Mouse (Mus musculus) limb, embryonic 13.5 days (tissue): ENCODE measurements around the gene Atp8a2. TPM values are rescaled to one million over a fixed set of nuclear protein-coding genes. Genes with fewer than 3 reads are reported as not detected.
A peak's percentile ranks its signal among the peaks of the same experiment; 100 is the strongest.
"Not testable (repeated sequence)": the region's sequence is repeated elsewhere in the genome, so short reads cannot be mapped to it uniquely, and the experiment has no call there.

Experiments used
- ATAC-seq: fragments of 200-750 bp; cut with Nextera tagmentation; 2 replicates; pipeline ENCODE4 v1.8.0; 2017; ENCODE audit warnings: low read depth, moderate number of reproducible peaks, moderate TSS enrichment; ENCODE audit not compliant: low FRiP score
- H3K27ac ChIP-seq: fragments of 300-500 bp; sonication (generic); 2 replicates; pipeline ENCODE4 v1.5.1; 2015; ENCODE audit warnings: inconsistent platforms, mild to moderate bottlenecking, moderate library complexity
- H3K27me3 ChIP-seq: fragments of 300-500 bp; sonication (generic); 2 replicates; pipeline ENCODE4 v1.6.1; 2015; ENCODE audit warnings: mild to moderate bottlenecking, inconsistent platforms
- H3K36me3 ChIP-seq: fragments of 300-500 bp; sonication (generic); 2 replicates; pipeline ENCODE4 v1.6.1; 2015; ENCODE audit warnings: inconsistent platforms, mild to moderate bottlenecking, moderate library complexity
- H3K4me1 ChIP-seq: fragments of 300-500 bp; sonication (generic); 2 replicates; pipeline ENCODE4 v1.6.1; 2015; ENCODE audit warnings: inconsistent platforms
- H3K4me2 ChIP-seq: fragments of 300-500 bp; sonication (generic); replicated peaks from 2 replicates; pipeline ENCODE4 v1.6.1; 2015; ENCODE audit warnings: inconsistent platforms, mild to moderate bottlenecking, moderate library complexity
- H3K4me3 ChIP-seq: fragments of 300-500 bp; sonication (generic); 2 replicates; pipeline ENCODE4 v1.5.1; 2015; ENCODE audit warnings: moderate library complexity, mild to moderate bottlenecking, inconsistent platforms
- H3K9ac ChIP-seq: fragments of 300-500 bp; sonication (generic); 2 replicates; pipeline ENCODE4 v1.6.1; 2015; ENCODE audit warnings: mild to moderate bottlenecking, inconsistent platforms
- H3K9me3 ChIP-seq: fragments of 300-500 bp; sonication (generic); 2 replicates; pipeline ENCODE4 v1.6.1; 2016; ENCODE audit warnings: inconsistent platforms
- WGBS: fragments of 180-500 bp; shearing (Covaris S2); methylation state at CpG from one replicate; pipeline ENCODE4 v1.1.7; 2015; 5-methylcytosine and 5-hydroxymethylcytosine counted together
- polyA plus RNA-seq: library from polyadenylated mRNA; unstranded; fragments of >200 nt; fragmentation: Nextera tagmentation; extraction: Ambion mirVana; gene quantifications from 2 replicates; pipeline ENCODE4 v1.2.1, GENCODE M21; 2015

Gene Atp8a2
- polyA plus RNA-seq, 1 experiment from 2014 or later, result 3.2 TPM

DNA sequence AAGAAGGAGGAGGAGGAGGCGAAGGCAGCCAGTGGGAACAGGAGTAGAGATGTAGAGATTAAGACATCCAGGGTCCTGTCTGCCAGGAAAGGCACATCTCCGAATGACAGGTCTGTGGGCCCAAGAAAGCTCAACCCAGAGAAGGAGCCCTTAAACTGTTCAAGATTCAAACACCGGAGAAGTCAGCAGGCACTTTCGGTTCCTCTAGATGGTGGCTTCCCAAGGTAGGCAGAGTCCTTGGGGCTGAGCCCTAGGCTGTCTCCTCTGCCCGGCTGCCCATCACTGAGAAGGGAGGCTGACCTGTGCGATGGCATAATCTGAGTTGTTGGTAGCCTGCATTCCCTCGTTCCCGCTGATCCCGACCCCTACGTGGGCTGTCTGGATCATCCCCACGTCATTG is 337.1 kb downstream of the Atp8a2 start:
- Histone ChIP-seq H3K4me2 (no peak overlapping the region), H3K9me3 (peaks cover 5% of the 10 kb centered on the region), H3K9ac (no peak overlapping the region), H3K4me3 (no peak overlapping the region), H3K27me3 (0 out of 2 replicates have a peak, but pooled peaks cover 5% of the 10 kb centered on the region), H3K36me3 (no peaks in the 10 kb centered on the region), H3K4me1 (peaks cover 40% of the 10 kb centered on the region), H3K27ac (no peak overlapping the region)
- WGBS, result 93% methylated on average over 11 of the region's 11 CpGs
- no peak for ATAC-seq

DNA sequence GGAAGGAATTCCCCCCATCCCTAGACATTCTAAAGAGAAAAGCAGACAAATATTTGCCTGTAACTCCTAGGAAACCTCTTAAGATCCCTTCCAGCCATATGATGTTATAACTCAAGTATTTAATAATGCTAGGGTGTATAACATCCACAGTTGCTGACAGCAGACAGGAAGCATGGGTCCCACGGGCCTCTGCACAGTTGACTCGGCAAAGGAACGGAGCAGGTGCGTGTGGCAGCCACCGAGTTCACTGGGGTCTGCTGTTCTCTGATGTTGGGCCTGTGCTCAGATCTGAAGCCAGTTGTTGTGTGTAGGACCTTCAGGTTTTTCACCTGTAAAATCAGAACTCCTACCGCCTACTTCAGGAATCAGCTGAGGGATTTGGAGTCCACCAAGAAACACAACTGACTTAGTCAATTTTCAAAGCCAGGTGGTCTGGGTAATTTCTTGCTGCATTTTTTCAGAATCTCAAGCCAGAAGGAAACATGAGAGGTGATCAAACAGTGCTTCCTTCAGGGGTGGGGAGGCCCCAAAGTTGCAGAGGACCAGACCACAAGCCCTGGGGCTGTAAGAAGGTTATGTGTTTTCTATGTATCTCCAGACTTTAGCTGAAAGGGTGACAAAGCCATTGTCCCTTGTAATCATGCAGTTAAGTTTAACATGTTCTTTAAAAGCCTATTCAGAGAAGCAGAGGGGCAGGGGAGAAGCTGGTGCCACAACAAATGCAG is 338.3 kb downstream of the Atp8a2 start:
- peak; percentile 81 for ATAC-seq
- Histone ChIP-seq H3K27ac (0 out of 2 replicates have a peak overlapping the region, but pooled peaks have one; percentile 8), H3K36me3 (no peaks in the 10 kb centered on the region), H3K4me2 (no peak overlapping the region), H3K27me3 (peaks cover 7% of the 10 kb centered on the region; the same call in 1 of the 2 replicates), H3K9ac (no peak overlapping the region), H3K4me3 (no peak overlapping the region), H3K9me3 (no peaks in the 10 kb centered on the region), H3K4me1 (peaks cover 40% of the 10 kb centered on the region)
- 43% methylated on average over 6 of the region's 6 CpGs for WGBS

GRCm38 (mm10) chr14:59853139-59853538 is 343.8 kb downstream of the Atp8a2 start:
- H3K9ac ChIP-seq, result no peak overlapping the region
- no peak overlapping the region for H3K4me3 ChIP-seq
- H3K9me3 ChIP-seq, result no peaks in the 10 kb centered on the region
- H3K36me3 ChIP-seq, result no peaks in the 10 kb centered on the region
- no peak overlapping the region for H3K27ac ChIP-seq
- WGBS, result 64% methylated on average over 9 of the region's 9 CpGs
- H3K4me2 ChIP-seq, result no peak overlapping the region
- peaks cover 9% of the 10 kb centered on the region for H3K4me1 ChIP-seq
- no peak for ATAC-seq
- H3K27me3 ChIP-seq, result peaks cover 10% of the 10 kb centered on the region

GRCm38 (mm10) chr14:59846609-59847375 is 350.2 kb downstream of the Atp8a2 start:
- Histone ChIP-seq H3K27me3 (peaks cover 4% of the 10 kb centered on the region), H3K4me2 (no peak overlapping the region), H3K9me3 (no peaks in the 10 kb centered on the region), H3K4me1 (peaks cover 33% of the 10 kb centered on the region), H3K27ac (peak overlapping the region; percentile 61; the same call in 1 of the 2 replicates), H3K4me3 (no peak overlapping the region), H3K9ac (no peak overlapping the region), H3K36me3 (no peaks in the 10 kb centered on the region)
- 22% methylated on average over 14 of the region's 14 CpGs for WGBS
- 0 out of 2 replicates have a peak, but pooled peaks have one; percentile 29 for ATAC-seq

GRCm38 (mm10) chr14:59843264-59843942 is 353.6 kb downstream of the Atp8a2 start:
- WGBS, result 74% methylated on average over 6 of the region's 6 CpGs
- Histone ChIP-seq H3K9me3 (no peaks in the 10 kb centered on the region), H3K9ac (no peak overlapping the region)

GRCm38 (mm10) chr14:59839951-59840720 is 356.8 kb downstream of the Atp8a2 start:
- peaks cover 11% of the 10 kb centered on the region for H3K27me3 ChIP-seq
- no peak for ATAC-seq
- 47% methylated on average over 14 of the region's 14 CpGs for whole genome bisulfite sequencing

More at GRCm38 (mm10) chr14:59843264-59843942, 353.6 kb downstream of the Atp8a2 start:
- Histone ChIP-seq H3K36me3 (no peaks in the 10 kb centered on the region), H3K27ac (no peak overlapping the region), H3K27me3 (peaks cover 8% of the 10 kb centered on the region), H3K4me3 (no peak overlapping the region), H3K4me1 (peaks cover 36% of the 10 kb centered on the region), H3K4me2 (no peak overlapping the region)
- no peak for ATAC-seq

GRCm38 (mm10) chr14:59838446-59839259 is 358.3 kb downstream of the Atp8a2 start:
- WGBS, result 92% methylated on average over 1 of the region's 3 CpGs
- peak; percentile 77 for ATAC-seq
- not testable (repeated sequence) for H3K4me1 ChIP-seq, H3K36me3 ChIP-seq, H3K4me2 ChIP-seq, H3K27ac ChIP-seq, H3K9ac ChIP-seq, H3K4me3 ChIP-seq, H3K9me3 ChIP-seq
- H3K27me3 ChIP-seq, result peaks cover 11% of the 10 kb centered on the region

More at GRCm38 (mm10) chr14:59839951-59840720, 356.8 kb downstream of the Atp8a2 start:
- H3K9me3 ChIP-seq, result no peaks in the 10 kb centered on the region
- no peak overlapping the region for H3K27ac ChIP-seq
- H3K4me2 ChIP-seq, result no peak overlapping the region
- no peak overlapping the region for H3K9ac ChIP-seq
- H3K36me3 ChIP-seq, result no peaks in the 10 kb centered on the region
- H3K4me1 ChIP-seq, result peaks cover 16% of the 10 kb centered on the region
- no peak overlapping the region for H3K4me3 ChIP-seq

DNA sequence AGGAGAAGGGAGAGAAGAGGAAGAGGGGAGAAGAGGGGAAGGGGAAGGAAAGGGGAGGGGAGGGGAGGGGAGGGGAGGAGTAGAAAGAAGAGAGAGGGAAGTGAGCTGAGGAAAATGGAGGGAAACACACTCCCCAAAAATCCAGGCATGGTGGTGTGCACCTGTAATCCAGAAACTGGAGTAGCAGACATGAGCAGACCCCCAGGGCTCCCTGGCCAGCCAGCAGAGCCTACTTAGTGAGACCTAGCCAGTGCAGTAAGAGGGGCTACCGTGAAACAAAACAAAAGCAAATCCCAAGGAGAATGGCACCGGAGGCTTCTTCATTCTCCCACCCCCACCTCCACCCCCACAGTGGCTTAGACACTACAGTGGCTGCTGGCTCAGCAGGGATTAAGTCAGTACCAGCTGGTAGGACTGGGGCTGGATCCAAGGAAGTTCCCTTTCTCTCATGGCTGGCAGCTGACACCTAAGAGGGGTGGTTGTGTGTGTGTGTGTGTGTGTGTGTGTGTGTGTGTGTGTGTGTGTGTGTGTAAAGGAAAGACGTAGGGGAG is 359.2 kb downstream of the Atp8a2 start:
- no CpG with 5 or more reads among the region's 3 CpGs for WGBS

DNA sequence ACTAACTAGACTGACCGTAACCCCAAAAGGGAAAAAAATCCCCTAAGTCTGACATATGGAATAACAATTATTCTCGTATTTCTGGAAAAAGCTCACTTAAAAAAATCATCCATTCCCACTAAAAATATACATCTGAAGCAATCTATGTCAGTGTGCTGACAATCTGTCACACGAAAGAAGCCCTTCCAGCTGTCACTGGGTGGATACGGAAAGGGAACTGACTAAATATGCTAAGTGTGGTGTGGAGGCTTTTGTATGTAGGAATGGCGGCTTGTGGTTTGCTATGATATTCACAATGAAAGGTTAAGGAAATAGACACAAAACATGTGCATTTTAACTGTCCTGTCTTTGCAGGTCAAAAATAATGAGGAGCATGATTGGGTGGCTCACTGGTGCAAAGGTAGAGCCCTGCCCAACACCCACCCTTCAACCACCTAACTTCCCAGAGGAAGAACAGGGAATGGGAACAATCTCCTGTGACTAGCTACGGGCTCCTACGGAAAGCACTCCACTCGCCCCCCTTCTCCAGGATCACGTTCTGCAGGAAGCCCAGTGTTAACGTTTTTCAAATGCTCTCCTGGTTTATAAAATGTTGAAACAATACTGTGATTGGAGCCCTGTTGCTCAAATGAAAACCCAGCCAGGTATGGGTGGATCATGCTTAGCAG is 360.0 kb downstream of the Atp8a2 start:
- Histone ChIP-seq H3K27me3 (peaks cover 11% of the 10 kb centered on the region), H3K9ac (no peak overlapping the region), H3K4me2 (no peak overlapping the region), H3K36me3 (no peaks in the 10 kb centered on the region), H3K9me3 (no peaks in the 10 kb centered on the region), H3K4me1 (peaks cover 4% of the 10 kb centered on the region; the same call in 1 of the 2 replicates), H3K4me3 (no peak overlapping the region), H3K27ac (no peak overlapping the region)
- WGBS, result 50% methylated on average over 10 of the region's 10 CpGs
- no peak for ATAC-seq

More for the DNA sequence above, 359.2 kb downstream of the Atp8a2 start:
- not testable (repeated sequence) for H3K4me3 ChIP-seq, H3K4me1 ChIP-seq, H3K9me3 ChIP-seq, H3K9ac ChIP-seq, H3K36me3 ChIP-seq, H3K27ac ChIP-seq, H3K4me2 ChIP-seq
- peaks cover 11% of the 10 kb centered on the region for H3K27me3 ChIP-seq
- ATAC-seq, result 0 out of 2 replicates have a peak, but pooled peaks have one; percentile 36

- Histone ChIP-seq H3K9ac (no peak overlapping the region), H3K9me3 (no peaks in the 10 kb centered on the region), H3K4me1 (peaks cover 30% of the 10 kb centered on the region), H3K27me3 (0 out of 2 replicates have a peak, but pooled peaks cover 5% of the 10 kb centered on the region), H3K4me2 (no peak overlapping the region), H3K27ac (no peak overlapping the region), H3K4me3 (no peak overlapping the region), H3K36me3 (no peaks in the 10 kb centered on the region)
- no peak for ATAC-seq
- WGBS, result 68% methylated on average over 5 of the region's 5 CpGs
These were observed 367.4 kb downstream of the Atp8a2 start for GRCm38 (mm10) chr14:59829580-59829979.
